Mouse (Mus musculus): ENCODE data around the gene Tmem213. TPM values are rescaled to one million over a fixed set of nuclear protein-coding genes. Genes with fewer than 3 reads are reported as not detected.

The Tmem213 gene
- polyA plus RNA-seq, 1 experiment from 2014 or later: not detected

- Histone ChIP-seq H3K9ac (ENCODE audit: low read depth, low read length) (no peak overlapping the region), H3K36me3 (ENCODE audit: control insufficient read depth, insufficient read depth, low read length) (peaks cover 30% of the 10 kb centered on the region), H3K4me1 (ENCODE audit: control insufficient read depth, insufficient read depth, low read depth, low read length) (no peaks in the 10 kb centered on the region), H3K27me3 (replicated peaks; ENCODE audit: control insufficient read depth, insufficient read depth, low read length) (no peaks in the 10 kb centered on the region), H3K4me2 (ENCODE audit: low read length) (no peak overlapping the region), H3K9me3 (ENCODE audit: control insufficient read depth, low read length) (no peaks in the 10 kb centered on the region), H3K27ac (ENCODE audit: low read depth, low read length) (peak overlapping the region; percentile 54; the same call in 1 of the 2 replicates), H3K4me3 (ENCODE audit: low read length) (no peak overlapping the region)
- 61% methylated on average over 9 of the region's 9 CpGs for whole genome bisulfite sequencing
- no peak for ATAC-seq
These were observed 35.3 kb downstream of the Tmem213 start for GRCm38 (mm10) chr6:38144161-38144998.

GRCm38 (mm10) chr6:38145463-38146065 lies 36.5 kb downstream of the Tmem213 start:
- H3K9ac ChIP-seq (ENCODE audit: low read depth, low read length): no peak overlapping the region
- H3K27ac ChIP-seq (ENCODE audit: low read depth, low read length): no peak overlapping the region
- 68% methylated on average over 8 of the region's 8 CpGs for WGBS
- H3K36me3 ChIP-seq (ENCODE audit: control insufficient read depth, insufficient read depth, low read length): peaks cover 30% of the 10 kb centered on the region
- H3K27me3 ChIP-seq (replicated peaks; ENCODE audit: control insufficient read depth, insufficient read depth, low read length): no peaks in the 10 kb centered on the region
- H3K4me3 ChIP-seq (ENCODE audit: low read length): no peak overlapping the region
- no peaks in the 10 kb centered on the region for H3K4me1 ChIP-seq (ENCODE audit: control insufficient read depth, insufficient read depth, low read depth, low read length)
- no peaks in the 10 kb centered on the region for H3K9me3 ChIP-seq (ENCODE audit: control insufficient read depth, low read length)
- no peak overlapping the region for H3K4me2 ChIP-seq (ENCODE audit: low read length)
- no peak for ATAC-seq

- Histone ChIP-seq H3K36me3 (ENCODE audit: control insufficient read depth, insufficient read depth, low read length) (peaks cover 28% of the 10 kb centered on the region), H3K27ac (ENCODE audit: low read depth, low read length) (no peak overlapping the region), H3K4me3 (ENCODE audit: low read length) (no peak overlapping the region), H3K9ac (ENCODE audit: low read depth, low read length) (no peak overlapping the region), H3K9me3 (ENCODE audit: control insufficient read depth, low read length) (no peaks in the 10 kb centered on the region), H3K27me3 (replicated peaks; ENCODE audit: control insufficient read depth, insufficient read depth, low read length) (no peaks in the 10 kb centered on the region), H3K4me1 (ENCODE audit: control insufficient read depth, insufficient read depth, low read depth, low read length) (no peaks in the 10 kb centered on the region), H3K4me2 (ENCODE audit: low read length) (no peak overlapping the region)
- WGBS: 75% methylated on average over 5 of the region's 5 CpGs
- ATAC-seq: no peak
These were observed 38.2 kb downstream of the Tmem213 start for GRCm38 (mm10) chr6:38147301-38147700.

GRCm38 (mm10) chr6:38148626-38149025 lies 39.6 kb downstream of the Tmem213 start:
- no peaks in the 10 kb centered on the region for H3K4me1 ChIP-seq (ENCODE audit: control insufficient read depth, insufficient read depth, low read depth, low read length)
- H3K4me2 ChIP-seq (ENCODE audit: low read length): no peak overlapping the region
- no peak overlapping the region for H3K9ac ChIP-seq (ENCODE audit: low read depth, low read length)
- no peak overlapping the region for H3K27ac ChIP-seq (ENCODE audit: low read depth, low read length)
- 0 out of 2 replicates have a peak, but pooled peaks have one; percentile 21 for ATAC-seq
- H3K4me3 ChIP-seq (ENCODE audit: low read length): no peak overlapping the region
- no peaks in the 10 kb centered on the region for H3K9me3 ChIP-seq (ENCODE audit: control insufficient read depth, low read length)
- WGBS: 85% methylated on average over 10 of the region's 10 CpGs
- H3K27me3 ChIP-seq (replicated peaks; ENCODE audit: control insufficient read depth, insufficient read depth, low read length): no peaks in the 10 kb centered on the region
- peaks cover 24% of the 10 kb centered on the region for H3K36me3 ChIP-seq (ENCODE audit: control insufficient read depth, insufficient read depth, low read length)

- H3K36me3 ChIP-seq (ENCODE audit: control insufficient read depth, insufficient read depth, low read length): peaks cover 24% of the 10 kb centered on the region
- H3K27ac ChIP-seq (ENCODE audit: low read depth, low read length): no peak overlapping the region
- 85% methylated on average over 19 of the region's 19 CpGs for WGBS
- H3K9me3 ChIP-seq (ENCODE audit: control insufficient read depth, low read length): no peaks in the 10 kb centered on the region
- H3K4me2 ChIP-seq (ENCODE audit: low read length): no peak overlapping the region
- H3K4me1 ChIP-seq (ENCODE audit: control insufficient read depth, insufficient read depth, low read depth, low read length): no peaks in the 10 kb centered on the region
- H3K4me3 ChIP-seq (ENCODE audit: low read length): no peak overlapping the region
- no peaks in the 10 kb centered on the region for H3K27me3 ChIP-seq (replicated peaks; ENCODE audit: control insufficient read depth, insufficient read depth, low read length)
- ATAC-seq: no peak
- H3K9ac ChIP-seq (ENCODE audit: low read depth, low read length): no peak overlapping the region
These were observed 40.4 kb downstream of the Tmem213 start for GRCm38 (mm10) chr6:38149483-38149882.

GRCm38 (mm10) chr6:38152305-38152704 lies 43.2 kb downstream of the Tmem213 start:
- Histone ChIP-seq H3K4me1 (ENCODE audit: control insufficient read depth, insufficient read depth, low read depth, low read length) (no peaks in the 10 kb centered on the region), H3K9ac (ENCODE audit: low read depth, low read length) (no peak overlapping the region), H3K4me3 (ENCODE audit: low read length) (no peak overlapping the region), H3K27ac (ENCODE audit: low read depth, low read length) (no peak overlapping the region), H3K4me2 (ENCODE audit: low read length) (no peak overlapping the region), H3K36me3 (ENCODE audit: control insufficient read depth, insufficient read depth, low read length) (peaks cover 21% of the 10 kb centered on the region; the same call in 1 of the 2 replicates), H3K9me3 (ENCODE audit: control insufficient read depth, low read length) (no peaks in the 10 kb centered on the region), H3K27me3 (replicated peaks; ENCODE audit: control insufficient read depth, insufficient read depth, low read length) (no peaks in the 10 kb centered on the region)
- 91% methylated on average over 11 of the region's 11 CpGs for WGBS
- ATAC-seq: no peak

- ATAC-seq: no peak
- no peaks in the 10 kb centered on the region for H3K27me3 ChIP-seq (replicated peaks; ENCODE audit: control insufficient read depth, insufficient read depth, low read length)
- no peak overlapping the region for H3K9ac ChIP-seq (ENCODE audit: low read depth, low read length)
- H3K4me3 ChIP-seq (ENCODE audit: low read length): no peak overlapping the region
- no peak overlapping the region for H3K27ac ChIP-seq (ENCODE audit: low read depth, low read length)
- H3K36me3 ChIP-seq (ENCODE audit: control insufficient read depth, insufficient read depth, low read length): peaks cover 8% of the 10 kb centered on the region; the same call in 1 of the 2 replicates
- peaks cover 4% of the 10 kb centered on the region for H3K4me1 ChIP-seq (ENCODE audit: control insufficient read depth, insufficient read depth, low read depth, low read length)
- no peak overlapping the region for H3K4me2 ChIP-seq (ENCODE audit: low read length)
- WGBS: 91% methylated on average over 5 of the region's 5 CpGs
- H3K9me3 ChIP-seq (ENCODE audit: control insufficient read depth, low read length): no peaks in the 10 kb centered on the region
These were observed 47.1 kb downstream of the Tmem213 start for GRCm38 (mm10) chr6:38156204-38156603.

- ATAC-seq: no peak
- H3K36me3 ChIP-seq (ENCODE audit: control insufficient read depth, insufficient read depth, low read length): peaks cover 8% of the 10 kb centered on the region; the same call in 1 of the 2 replicates
These were observed 48.9 kb downstream of the Tmem213 start for GRCm38 (mm10) chr6:38157925-38158324.

GRCm38 (mm10) chr6:38159576-38159975 lies 50.5 kb downstream of the Tmem213 start:
- no peak overlapping the region for H3K4me3 ChIP-seq (ENCODE audit: low read length)
- peaks cover 6% of the 10 kb centered on the region for H3K4me1 ChIP-seq (ENCODE audit: control insufficient read depth, insufficient read depth, low read depth, low read length)
- no peaks in the 10 kb centered on the region for H3K27me3 ChIP-seq (replicated peaks; ENCODE audit: control insufficient read depth, insufficient read depth, low read length)
- H3K4me2 ChIP-seq (ENCODE audit: low read length): no peak overlapping the region
- WGBS: 69% methylated on average over 4 of the region's 4 CpGs
- H3K9ac ChIP-seq (ENCODE audit: low read depth, low read length): no peak overlapping the region
- no peak for ATAC-seq
- no peaks in the 10 kb centered on the region for H3K9me3 ChIP-seq (ENCODE audit: control insufficient read depth, low read length)
- H3K36me3 ChIP-seq (ENCODE audit: control insufficient read depth, insufficient read depth, low read length): peaks cover 10% of the 10 kb centered on the region; the same call in 1 of the 2 replicates
- H3K27ac ChIP-seq (ENCODE audit: low read depth, low read length): no peak overlapping the region

More at GRCm38 (mm10) chr6:38157925-38158324, 48.9 kb downstream of the Tmem213 start:
- no peaks in the 10 kb centered on the region for H3K9me3 ChIP-seq (ENCODE audit: control insufficient read depth, low read length)
- WGBS: 42% methylated on average over 16 of the region's 16 CpGs
- peaks cover 6% of the 10 kb centered on the region for H3K4me1 ChIP-seq (ENCODE audit: control insufficient read depth, insufficient read depth, low read depth, low read length)
- no peak overlapping the region for H3K4me2 ChIP-seq (ENCODE audit: low read length)
- no peaks in the 10 kb centered on the region for H3K27me3 ChIP-seq (replicated peaks; ENCODE audit: control insufficient read depth, insufficient read depth, low read length)
- H3K27ac ChIP-seq (ENCODE audit: low read depth, low read length): no peak overlapping the region
- no peak overlapping the region for H3K9ac ChIP-seq (ENCODE audit: low read depth, low read length)
- no peak overlapping the region for H3K4me3 ChIP-seq (ENCODE audit: low read length)
